Mouse (Mus musculus): ENCODE results near the gene Prrt1.

Prrt1 gene

DNA sequence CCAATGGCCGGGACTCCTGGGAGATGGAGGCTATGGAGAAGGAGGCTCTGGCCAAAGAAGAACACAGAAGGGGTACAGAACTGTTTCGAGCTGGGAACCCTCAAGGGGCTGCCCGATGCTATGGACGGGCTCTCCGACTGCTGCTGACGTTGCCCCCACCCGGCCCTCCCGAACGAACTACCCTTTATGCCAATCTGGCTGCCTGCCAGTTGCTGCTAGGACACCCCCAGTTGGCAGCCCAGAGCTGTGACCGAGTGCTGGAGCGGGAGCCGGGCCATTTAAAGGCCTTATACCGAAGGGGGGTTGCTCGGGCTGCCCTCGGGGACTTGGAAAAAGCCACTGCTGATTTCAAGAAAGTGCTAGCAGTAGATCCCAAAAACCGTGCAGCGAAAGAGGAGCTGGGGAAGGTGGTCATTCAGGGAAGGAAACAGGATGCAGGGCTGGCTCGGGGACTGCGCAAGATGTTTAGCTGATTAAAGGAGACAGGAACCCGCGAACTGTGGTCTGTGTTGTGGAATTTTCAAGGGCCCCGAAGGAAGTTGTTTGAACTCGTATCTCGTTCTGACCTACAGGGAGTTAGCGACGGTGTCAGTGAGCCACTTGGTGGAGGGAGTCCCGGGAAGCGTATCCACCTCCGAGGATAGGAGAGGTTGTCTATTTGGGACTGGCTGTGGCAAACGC is 16.6 kb downstream of the Prrt1 start:
- in situ Hi-C loops (cut with MboI; ENCODE audit: unreplicated experiment in 2 of 2): loop anchor here (10.0 to 25.0 kb wide), 2 partner anchors 269 to 291 kb away; partner anchors contain the start of genes Neu1 (in 1 of the 2) and Slc44a4 (in 1 of the 2)

DNA sequence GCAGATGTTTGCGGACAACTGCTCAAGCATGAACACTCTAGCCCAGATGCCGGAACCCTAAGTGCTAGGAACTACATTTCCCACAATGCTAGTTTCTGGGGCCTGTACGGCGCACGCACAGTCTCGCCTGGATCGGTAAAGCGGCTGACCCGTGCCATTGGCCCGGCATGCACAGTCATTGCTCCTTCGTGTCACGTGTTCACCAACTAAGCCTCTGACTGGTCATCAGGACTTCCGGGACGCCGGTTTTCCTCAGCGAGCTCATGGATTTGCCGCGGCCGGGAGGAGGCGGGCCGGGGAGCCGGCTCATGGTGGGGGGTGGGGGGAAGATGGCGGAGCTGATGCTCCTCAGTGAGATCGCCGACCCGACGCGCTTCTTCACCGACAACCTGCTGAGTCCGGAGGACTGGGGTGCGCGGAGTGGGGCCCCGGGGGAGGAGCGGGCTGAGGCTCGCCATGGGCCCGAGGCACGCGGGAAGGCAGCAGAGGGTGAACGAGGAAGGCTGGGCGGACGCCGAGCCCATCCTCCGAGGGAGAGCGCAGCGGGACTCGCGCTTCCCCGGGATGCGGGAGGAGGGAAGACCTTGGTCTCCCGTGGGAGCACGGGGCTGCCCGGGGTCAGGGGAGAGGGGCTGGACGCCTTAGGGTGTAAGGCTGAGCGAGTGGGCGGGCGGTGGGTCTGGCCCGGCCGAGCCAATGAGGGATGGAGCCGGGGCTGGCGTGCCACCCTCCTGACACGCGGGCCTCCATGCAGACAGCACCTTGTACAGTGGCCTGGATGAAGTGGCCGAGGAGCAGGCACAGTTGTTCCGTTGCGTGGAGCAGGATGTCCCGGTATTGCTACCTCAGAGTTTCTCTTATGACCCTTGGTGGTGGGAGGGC is 17.8 kb downstream of the Prrt1 start, which contains the start of gene Atf6b:
Gene Atf6b (plus strand): TSS at position 241 of the 882 bp plus-strand sequence.
- in situ Hi-C loops (cut with MboI; ENCODE audit: unreplicated experiment in 2 of 2): loop anchor here (10.0 to 25.0 kb wide), 2 partner anchors 268 to 290 kb away; partner anchors contain the start of genes Neu1 (in 1 of the 2) and Slc44a4 (in 1 of the 2)

DNA sequence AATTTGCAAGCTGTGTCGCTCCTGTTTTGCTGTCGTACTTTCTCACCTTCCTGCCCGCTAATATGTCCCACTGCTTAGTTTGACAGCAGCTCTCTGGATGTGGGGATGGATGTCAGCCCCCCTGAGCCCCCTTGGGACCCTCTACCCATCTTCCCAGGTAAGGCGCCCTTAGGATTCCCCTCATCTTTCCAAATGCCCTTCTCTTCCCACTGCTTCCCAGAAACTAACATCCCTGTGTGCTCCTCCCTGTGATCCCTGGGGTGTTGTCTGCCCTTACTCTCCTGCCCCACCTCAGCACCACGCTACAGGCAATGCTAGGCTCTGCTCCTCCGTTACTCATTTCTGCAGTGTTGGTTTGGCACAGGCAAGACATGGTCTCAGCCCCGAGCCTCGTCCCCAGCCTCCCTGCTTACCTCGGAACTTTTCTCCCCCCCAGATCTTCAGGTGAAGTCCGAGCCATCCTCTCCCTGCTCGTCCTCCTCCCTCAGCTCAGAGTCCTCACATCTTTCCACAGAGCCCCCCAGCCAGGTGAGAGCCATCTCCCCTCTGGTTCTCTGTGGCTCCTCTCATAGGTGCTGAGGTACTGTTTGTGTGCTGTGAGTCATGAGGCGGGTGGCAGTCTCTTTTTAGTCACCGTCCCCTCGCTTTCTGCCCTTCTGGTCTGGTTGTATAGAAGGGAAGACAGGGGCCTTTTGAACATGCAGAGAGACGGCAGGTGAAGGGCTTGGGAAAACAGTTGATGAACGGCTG is 19.0 kb downstream of the Prrt1 start:
- in situ Hi-C loops (cut with MboI; ENCODE audit: unreplicated experiment in 2 of 2): loop anchor here (10.0 to 25.0 kb wide), 2 partner anchors 266 to 289 kb away; partner anchors contain the start of genes Neu1 (in 1 of the 2) and Slc44a4 (in 1 of the 2)

DNA sequence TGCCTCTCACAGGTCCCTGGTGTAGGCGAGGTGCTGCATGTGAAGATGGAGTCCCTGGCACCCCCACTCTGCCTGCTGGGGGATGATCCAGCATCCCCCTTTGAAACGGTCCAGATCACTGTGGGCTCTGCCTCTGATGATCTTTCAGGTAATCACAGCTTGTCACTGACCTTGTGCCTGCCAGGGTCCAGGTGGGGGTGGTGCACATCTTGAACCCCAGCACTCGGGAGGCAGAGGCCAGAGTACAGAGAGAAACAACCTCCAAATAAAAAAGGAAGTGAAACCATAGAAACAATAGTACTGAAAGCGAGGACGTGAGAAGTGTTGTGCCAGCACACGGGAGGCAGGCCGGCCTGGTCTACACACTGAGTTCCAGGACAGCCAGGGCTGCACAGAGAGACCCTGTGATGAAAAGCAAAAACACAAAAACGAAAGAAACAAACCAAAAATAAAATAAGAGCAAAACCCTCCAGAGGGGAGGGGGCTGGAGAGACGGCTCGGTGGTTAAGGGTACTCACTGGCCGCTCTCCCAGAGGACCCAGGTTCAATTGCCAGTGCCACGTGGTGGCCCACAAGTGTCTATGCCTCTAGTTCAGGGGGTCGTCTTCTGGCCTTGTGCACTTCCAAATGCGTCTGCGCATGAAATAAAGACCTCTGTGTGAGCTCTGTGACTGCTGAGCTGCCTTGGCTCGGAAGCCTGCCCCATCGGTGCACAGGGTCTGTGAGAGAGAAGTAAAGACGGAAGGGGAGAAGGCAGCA is 20.0 kb downstream of the Prrt1 start:
- in situ Hi-C loops (cut with MboI; ENCODE audit: unreplicated experiment in 2 of 2): loop anchor here (10.0 to 25.0 kb wide), 2 partner anchors 266 to 288 kb away; partner anchors contain the start of genes Neu1 (in 1 of the 2) and Slc44a4 (in 1 of the 2)

DNA sequence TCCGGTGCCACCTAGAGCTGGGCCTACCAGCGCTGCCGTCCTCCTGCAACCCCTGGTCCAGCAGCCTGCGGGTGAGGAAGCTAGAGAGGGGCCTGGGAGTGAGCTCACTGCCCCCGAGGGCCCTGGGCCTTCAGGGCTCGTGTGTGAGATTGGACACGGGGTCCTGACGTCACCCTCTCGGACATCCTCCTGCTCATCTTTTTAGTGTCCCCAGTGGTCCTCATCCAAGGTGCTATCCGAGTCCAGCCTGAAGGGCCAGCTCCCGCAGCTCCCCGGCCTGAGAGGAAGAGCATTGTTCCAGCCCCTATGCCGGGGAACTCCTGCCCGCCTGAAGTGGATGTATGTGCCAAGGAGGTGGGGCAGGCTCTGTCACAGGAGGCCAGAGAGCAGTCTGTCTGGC is 21.4 kb downstream of the Prrt1 start:
- in situ Hi-C loops (cut with MboI; ENCODE audit: unreplicated experiment in 2 of 2): no loop called here

DNA sequence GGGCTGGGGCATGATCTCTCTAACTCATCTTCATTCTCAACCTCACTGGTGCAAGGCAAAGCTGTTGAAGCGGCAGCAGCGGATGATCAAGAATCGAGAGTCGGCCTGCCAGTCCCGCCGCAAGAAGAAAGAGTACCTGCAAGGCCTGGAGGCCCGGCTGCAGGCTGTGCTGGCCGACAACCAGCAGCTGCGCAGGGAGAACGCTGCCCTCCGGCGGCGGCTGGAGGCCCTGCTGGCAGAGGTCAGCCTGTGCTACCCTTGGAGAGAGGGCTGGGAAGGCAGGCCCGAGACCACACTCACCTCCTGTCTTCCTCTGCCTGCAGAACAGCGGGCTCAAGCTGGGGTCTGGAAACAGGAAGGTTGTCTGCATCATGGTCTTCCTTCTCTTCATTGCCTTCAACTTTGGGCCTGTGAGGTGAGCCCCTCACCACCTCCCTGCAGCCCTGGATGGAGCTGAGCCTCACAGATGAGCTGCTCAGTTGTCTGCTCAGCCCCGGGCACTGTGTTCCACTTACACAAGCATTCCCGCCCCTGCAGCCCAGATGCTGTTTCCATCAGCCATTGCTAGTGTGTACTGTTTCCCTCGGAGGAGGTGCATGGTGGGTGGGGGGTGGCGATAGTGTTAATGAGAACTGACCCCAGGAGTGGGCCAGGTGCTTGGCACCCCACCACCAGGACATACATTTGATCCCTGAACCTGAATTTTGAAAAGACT is 22.3 kb downstream of the Prrt1 start:
- in situ Hi-C loops (cut with MboI; ENCODE audit: unreplicated experiment in 2 of 2): no loop called here

DNA sequence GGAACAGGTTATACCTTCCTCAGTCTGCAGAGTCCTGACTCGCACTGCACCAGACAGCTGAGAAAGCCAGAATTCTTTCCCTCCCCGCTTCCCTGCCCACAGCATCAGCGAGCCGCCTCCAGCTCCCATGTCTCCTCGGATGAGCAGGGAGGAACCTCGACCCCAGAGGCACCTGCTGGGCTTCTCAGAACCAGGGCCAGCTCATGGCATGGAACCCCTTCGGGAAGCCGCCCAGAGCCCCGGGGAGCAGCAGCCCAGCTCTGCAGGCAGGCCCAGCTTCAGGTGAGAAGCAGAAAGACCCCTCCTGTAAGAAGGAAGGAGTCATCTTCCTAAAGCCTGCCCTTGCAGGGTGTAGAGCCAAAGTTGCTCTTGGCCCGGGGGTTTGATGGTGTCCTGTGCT is 23.2 kb downstream of the Prrt1 start:
- in situ Hi-C loops (cut with MboI; ENCODE audit: unreplicated experiment in 2 of 2): no loop called here

DNA sequence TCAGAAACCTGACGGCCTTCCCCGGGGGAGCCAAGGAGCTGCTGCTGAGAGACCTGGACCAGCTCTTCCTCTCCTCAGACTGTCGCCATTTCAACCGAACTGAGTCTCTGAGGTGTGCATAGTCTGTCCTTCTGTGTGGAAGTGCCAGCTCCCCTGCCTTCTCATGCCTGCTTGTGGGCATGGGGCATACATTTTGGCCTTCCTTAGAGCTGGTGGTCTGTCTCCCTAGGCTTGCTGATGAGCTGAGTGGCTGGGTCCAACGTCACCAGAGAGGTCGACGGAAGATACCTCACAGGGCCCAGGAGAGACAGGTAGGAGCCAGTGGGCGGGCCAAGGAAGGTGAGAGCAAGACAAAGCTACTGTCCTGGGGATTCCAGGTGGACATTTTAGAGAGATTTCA is 23.7 kb downstream of the Prrt1 start:
- in situ Hi-C loops (cut with MboI; ENCODE audit: unreplicated experiment in 2 of 2): no loop called here

DNA sequence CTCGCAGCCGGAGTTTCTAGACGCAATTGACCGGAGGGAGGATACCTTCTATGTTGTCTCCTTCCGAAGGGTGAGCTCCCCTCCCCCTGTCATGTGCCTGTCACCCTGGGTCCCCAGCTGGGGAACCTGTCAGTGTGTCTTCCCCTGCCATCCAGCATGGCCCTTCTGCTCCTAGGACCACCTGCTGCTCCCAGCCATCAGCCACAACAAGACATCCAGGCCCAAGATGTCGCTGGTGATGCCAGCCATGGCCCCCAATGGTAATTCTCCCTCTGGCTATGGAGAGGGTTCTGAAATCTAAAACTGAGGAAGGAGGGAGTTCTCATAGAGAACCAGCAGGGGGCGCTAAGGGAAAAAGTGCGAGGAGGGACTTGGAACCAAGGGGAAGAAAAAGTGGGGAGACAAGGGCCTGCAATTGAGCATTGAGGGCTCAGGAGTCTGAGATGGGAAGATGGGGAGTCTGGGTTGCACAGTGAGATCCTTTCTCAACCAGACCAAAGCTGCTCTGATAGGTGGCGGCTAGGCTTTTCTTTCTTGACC is 24.5 kb downstream of the Prrt1 start:
- in situ Hi-C loops (cut with MboI; ENCODE audit: unreplicated experiment in 2 of 2): no loop called here

DNA sequence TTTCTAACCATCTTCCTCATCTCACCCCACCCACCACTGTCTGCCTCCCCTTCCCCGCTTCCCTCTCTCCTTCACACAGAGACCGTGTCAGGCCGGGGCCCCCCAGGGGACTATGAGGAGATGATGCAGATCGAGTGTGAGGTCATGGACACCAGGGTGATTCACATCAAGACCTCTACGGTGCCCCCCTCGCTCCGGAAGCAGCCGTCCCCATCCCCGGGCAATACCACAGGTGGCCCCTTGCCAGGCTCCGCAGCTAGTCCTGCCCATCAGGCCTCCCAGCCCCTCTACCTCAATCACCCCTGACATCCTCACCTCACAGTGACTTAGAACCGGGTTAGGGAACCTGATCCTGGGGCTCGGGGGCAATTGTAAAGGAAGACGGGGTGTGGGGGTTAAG is 25.1 kb downstream of the Prrt1 start:
- in situ Hi-C loops (cut with MboI; ENCODE audit: unreplicated experiment in 2 of 2): no loop called here

DNA sequence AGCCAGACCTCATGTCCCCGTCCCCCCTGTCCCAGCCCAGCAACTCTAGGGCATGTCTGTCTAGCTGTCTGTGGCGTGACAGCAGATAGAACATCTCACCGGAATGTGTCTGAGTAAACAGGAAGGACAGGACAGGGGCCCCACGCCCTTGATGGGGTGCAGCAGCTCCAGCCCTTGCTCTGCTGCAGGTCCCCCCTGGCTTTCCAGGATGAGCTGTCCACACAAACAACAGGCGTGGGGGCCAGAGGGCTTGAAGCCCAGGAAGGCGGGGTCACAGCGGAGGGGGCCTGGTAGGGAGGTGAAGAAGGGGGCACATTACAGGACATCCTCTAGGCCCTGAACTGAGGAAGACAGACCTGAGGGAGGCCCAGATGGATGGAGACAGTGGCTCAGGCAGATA is 25.8 kb downstream of the Prrt1 start:
- in situ Hi-C loops (cut with MboI; ENCODE audit: unreplicated experiment in 2 of 2): no loop called here

DNA sequence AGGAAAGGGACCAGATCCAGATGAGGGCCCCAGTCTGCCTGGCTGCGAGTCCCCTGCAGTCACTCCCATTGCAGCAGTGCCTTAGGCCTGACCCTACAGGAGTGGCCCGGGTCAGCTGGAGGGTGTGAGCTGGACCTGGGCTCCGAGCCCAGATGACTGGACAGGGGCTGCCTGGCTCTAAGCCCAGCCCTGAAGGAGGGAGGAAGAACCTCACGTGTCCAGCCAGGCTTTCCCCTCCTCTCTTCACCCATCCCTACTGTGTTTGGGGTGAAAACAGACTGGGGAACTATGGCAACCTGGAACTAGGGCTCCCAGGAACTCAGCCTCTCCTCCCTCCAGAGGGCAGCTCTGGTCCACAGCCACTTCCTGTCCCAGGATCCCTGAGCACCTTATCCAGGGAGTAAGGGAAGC is 26.3 kb downstream of the Prrt1 start:
- in situ Hi-C loops (cut with MboI; ENCODE audit: unreplicated experiment in 2 of 2): no loop called here

DNA sequence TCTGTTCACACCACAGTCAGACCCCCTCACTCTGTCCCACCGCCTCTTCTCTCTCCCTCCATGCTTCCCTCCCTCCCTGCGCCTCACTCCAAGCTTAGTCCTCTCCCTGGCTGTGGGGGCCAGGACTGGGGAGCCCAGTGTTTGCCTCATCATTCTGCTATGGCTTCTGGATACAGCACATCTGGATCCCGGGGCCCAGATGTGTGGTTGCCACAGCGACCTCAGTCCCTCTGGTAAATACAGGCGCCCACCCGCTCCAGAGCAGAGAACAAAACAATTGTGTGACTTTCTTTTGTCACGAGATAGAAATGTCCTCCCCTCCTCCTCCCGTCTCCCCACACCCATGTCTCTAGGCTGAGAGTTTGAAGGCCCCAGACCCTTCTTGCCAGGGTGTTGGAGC is 27.3 kb downstream of the Prrt1 start:
- in situ Hi-C loops (cut with MboI; ENCODE audit: unreplicated experiment in 2 of 2): no loop called here

DNA sequence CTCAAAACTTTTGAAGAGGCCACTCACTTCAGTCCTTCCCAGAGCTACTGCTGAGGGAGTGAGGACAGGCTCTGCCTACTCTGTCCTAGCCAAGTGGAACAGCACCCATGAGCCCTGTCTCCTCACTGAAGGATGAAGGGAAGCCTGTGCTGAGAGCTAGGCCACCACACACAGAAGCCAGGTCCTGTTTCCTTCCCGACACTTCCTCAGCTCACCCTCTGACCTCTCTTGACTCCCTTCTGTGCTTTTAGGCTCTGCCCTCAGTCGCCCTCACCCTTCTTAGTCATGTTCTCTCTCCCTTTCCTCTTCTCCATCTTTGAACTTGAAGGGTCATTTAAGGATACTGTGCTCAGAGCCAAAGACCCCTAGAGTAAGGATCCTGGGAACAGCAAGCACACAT is 27.9 kb downstream of the Prrt1 start:
- in situ Hi-C loops (cut with MboI; ENCODE audit: unreplicated experiment in 2 of 2): no loop called here

DNA sequence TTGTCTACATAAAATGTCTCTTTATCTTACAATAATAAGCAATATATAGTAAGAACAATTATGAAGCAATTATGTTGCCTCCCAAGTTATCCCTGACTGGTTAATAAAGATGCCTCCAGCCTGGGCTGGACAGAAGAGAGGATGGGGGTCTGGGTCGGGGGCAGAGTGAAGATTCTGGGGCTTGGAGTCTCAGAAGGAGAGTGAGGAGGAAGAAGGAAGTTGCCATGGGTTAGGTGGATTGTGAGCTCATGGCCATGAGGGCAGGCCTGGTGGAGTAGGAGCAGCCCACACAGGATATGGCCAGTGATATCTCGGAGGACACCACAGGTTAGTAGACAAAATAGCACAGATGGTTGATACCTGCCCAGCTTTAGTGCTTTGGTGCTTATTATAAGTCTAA is 28.8 kb downstream of the Prrt1 start:
- in situ Hi-C loops (cut with MboI; ENCODE audit: unreplicated experiment in 2 of 2): no loop called here

DNA sequence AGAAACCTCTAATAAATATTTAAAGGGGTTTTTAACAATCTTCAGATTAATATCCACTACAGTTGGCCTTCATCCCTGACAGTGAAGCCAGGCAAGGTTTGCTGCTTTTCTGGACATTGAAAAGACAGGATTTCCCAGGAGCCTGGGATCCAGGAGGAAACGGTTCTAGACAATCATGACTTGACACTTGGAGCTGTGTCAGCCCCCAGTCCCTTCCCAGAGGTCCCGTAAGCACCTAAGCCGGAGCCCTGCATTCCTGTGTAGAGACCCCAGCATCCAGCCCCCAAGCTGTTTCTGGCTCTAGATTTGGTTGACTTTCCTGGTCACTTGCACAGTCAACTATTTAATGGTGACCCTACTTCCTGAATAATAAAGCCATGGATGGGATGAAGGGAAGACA is 29.3 kb downstream of the Prrt1 start:
- in situ Hi-C loops (cut with MboI; ENCODE audit: unreplicated experiment in 2 of 2): no loop called here

DNA sequence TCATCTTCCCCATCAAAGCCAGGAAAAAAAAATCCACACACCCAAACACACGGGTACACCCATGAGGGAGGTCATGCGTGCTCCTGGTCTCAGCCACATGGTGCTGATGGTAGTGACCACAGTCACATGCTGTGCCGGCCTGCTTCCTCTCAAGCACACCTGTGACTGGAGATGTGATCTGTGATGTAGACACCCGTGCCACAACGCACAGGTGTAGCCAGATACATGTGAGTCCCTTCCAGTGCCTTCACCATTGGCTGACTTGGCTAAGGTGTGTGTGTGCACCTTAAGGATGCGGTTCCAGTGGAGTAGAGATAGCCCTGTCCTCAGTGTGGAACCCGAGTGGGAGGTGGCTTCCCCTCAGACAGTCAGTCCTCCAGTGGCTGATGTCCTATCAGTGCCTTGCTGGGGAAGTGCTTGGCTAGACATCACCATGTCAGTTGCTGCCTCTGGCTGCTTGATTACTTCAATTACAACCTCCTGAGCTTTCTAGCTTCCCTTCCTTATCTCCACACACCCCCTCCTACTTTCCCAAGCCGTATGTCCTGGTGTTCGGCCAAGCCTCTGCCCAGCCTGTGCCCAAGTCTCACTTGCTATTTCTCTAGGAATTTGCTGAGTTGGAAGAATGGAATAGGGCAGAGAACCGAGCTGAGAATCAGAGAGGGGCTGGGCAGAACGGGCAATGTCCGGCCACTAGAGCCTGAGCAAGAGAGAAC is 30.0 kb downstream of the Prrt1 start:
- in situ Hi-C loops (cut with MboI; ENCODE audit: unreplicated experiment in 2 of 2): no loop called here

DNA sequence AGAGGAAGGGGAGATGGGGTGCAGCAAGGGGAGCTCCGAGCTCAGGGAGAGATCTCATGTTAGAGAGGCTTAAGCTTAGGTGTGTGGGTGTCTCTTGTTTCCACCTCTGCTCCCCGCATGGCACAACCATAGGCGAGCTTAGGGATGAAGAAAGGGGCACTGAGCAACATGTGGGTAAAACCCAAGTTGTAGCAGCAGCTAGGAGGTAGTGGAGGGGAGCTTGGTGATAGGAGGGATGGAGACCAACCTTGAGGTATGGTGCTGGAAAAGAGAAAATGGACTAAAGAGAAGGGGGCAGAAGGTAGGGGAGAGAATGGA is 30.5 kb downstream of the Prrt1 start:
- in situ Hi-C loops (cut with MboI; ENCODE audit: unreplicated experiment in 2 of 2): no loop called here

Data from v-Abl transformed pro-B cells (cell line).